ENCODE assay signal across 8 mouse cellular contexts in genomic region chr11:61146645-61147299, GRCm38 (mm10). TPM values are rescaled to one million over a fixed set of nuclear protein-coding genes. Genes with fewer than 3 reads are reported as not detected.
DNase-seq lines count a peak whose midpoint lies in the region; ATAC-seq lines count a peak whose summit lies in the region.

No protein-coding gene starts in this region.

- peaks cover 26% of the 10 kb centered on the region for H3K27me3 ChIP-seq in hindbrain, embryonic 12.5 days
- peaks cover 19% of the 10 kb centered on the region for H3K27me3 ChIP-seq in liver, embryonic 13.5 days
- H3K27me3 ChIP-seq in neural tube, embryonic 13.5 days = peaks cover 14% of the 10 kb centered on the region

- H3K4me3 ChIP-seq in hindbrain, embryonic 12.5 days = peak overlapping the region; percentile 37
- H3K4me3 ChIP-seq in liver, embryonic 13.5 days (replicated peaks) = peak overlapping the region; percentile 37
- H3K4me3 ChIP-seq in neural tube, embryonic 13.5 days = peak overlapping the region; percentile 40

- peak; percentile 47 for DNase-seq in urinary bladder, postnatal 14 days (ENCODE audit: low spot score)
- DNase-seq in urinary bladder, postnatal 10 days (ENCODE audit: low spot score) = no peak
- peak; percentile 79 for DNase-seq in embryo, embryonic 10 days (ENCODE audit: low spot score)
- DNase-seq in liver, embryonic 13.5 days = peak; percentile 52
- DNase-seq in frontal cortex, postnatal 25 days (ENCODE audit: low spot score in 2 of 2) = no peak
- no peak for DNase-seq in right cerebral cortex, postnatal 10 days (ENCODE audit: low spot score in 2 of 2)

- H3K9ac ChIP-seq in hindbrain, embryonic 12.5 days = peak overlapping the region; percentile 44
- H3K9ac ChIP-seq in liver, embryonic 13.5 days = peak overlapping the region; percentile 49; the same call in 1 of the 2 replicates
- peak overlapping the region; percentile 62 for H3K9ac ChIP-seq in neural tube, embryonic 13.5 days

- H3K36me3 ChIP-seq in hindbrain, embryonic 12.5 days = peaks cover 5% of the 10 kb centered on the region
- H3K36me3 ChIP-seq in liver, embryonic 13.5 days = no peaks in the 10 kb centered on the region
- peaks cover 8% of the 10 kb centered on the region for H3K36me3 ChIP-seq in neural tube, embryonic 13.5 days

- H3K27ac ChIP-seq in hindbrain, embryonic 12.5 days = no peak overlapping the region
- no peak overlapping the region for H3K27ac ChIP-seq in liver, embryonic 13.5 days
- H3K27ac ChIP-seq in neural tube, embryonic 13.5 days (replicated peaks) = no peak overlapping the region

- 10% methylated on average over 20 of the region's 20 CpGs for WGBS in hindbrain, embryonic 12.5 days
- 23% methylated on average over 20 of the region's 20 CpGs for WGBS in liver, embryonic 13.5 days (ENCODE audit: insufficient replicate concordance)
- 16% methylated on average over 20 of the region's 20 CpGs for WGBS in neural tube, embryonic 13.5 days

- ATAC-seq in hindbrain, embryonic 12.5 days (ENCODE audit: low FRiP score) = no peak
- 0 out of 2 replicates have a peak, but pooled peaks have one; percentile 26 for ATAC-seq in liver, embryonic 13.5 days (ENCODE audit: low read depth)
- peak; percentile 55; the same call in 1 of the 2 replicates for ATAC-seq in neural tube, embryonic 13.5 days (ENCODE audit: low read depth)

- peak overlapping the region; percentile 66 for H3K4me2 ChIP-seq in hindbrain, embryonic 12.5 days (replicated peaks)
- H3K4me2 ChIP-seq in liver, embryonic 13.5 days = peak overlapping the region; percentile 63
- H3K4me2 ChIP-seq in neural tube, embryonic 13.5 days = peak overlapping the region; percentile 71

- H3K9me3 ChIP-seq in hindbrain, embryonic 12.5 days (replicated peaks) = no peaks in the 10 kb centered on the region
- H3K9me3 ChIP-seq in liver, embryonic 13.5 days (replicated peaks) = no peaks in the 10 kb centered on the region
- H3K9me3 ChIP-seq in neural tube, embryonic 13.5 days = no peaks in the 10 kb centered on the region

- H3K4me1 ChIP-seq in hindbrain, embryonic 12.5 days = peaks cover 7% of the 10 kb centered on the region; the same call in 1 of the 2 replicates
- peaks cover 30% of the 10 kb centered on the region for H3K4me1 ChIP-seq in liver, embryonic 13.5 days (replicated peaks)
- peaks cover 13% of the 10 kb centered on the region for H3K4me1 ChIP-seq in neural tube, embryonic 13.5 days (replicated peaks)

RNA-seq across cellular contexts. Expression of gene Tnfrsf13b, which starts 20.2 kb away (rescaled TPM):
- 1.1 and 1.5 TPM in 2 replicates for polyA plus RNA-seq in hindbrain, embryonic 12.5 days (2016; fragmentation: Nextera tagmentation; extraction: Ambion mirVana)
- 2.9 and 3.3 TPM in 2 replicates for polyA plus RNA-seq in liver, embryonic 13.5 days (2015; fragmentation: Nextera tagmentation; extraction: Ambion mirVana)
- 1.5 and 1.8 TPM in 2 replicates for polyA plus RNA-seq in neural tube, embryonic 13.5 days (2015; fragmentation: Nextera tagmentation; extraction: Ambion mirVana)

RNA-seq across cellular contexts. Expression of gene Usp22, which starts 28.1 kb away (rescaled TPM):
- 344 and 354 TPM in 2 replicates for polyA plus RNA-seq in hindbrain, embryonic 12.5 days (2016; fragmentation: Nextera tagmentation; extraction: Ambion mirVana)
- 14.7 and 15.9 TPM in 2 replicates for polyA plus RNA-seq in liver, embryonic 13.5 days (2015; fragmentation: Nextera tagmentation; extraction: Ambion mirVana)
- 362 and 373 TPM in 2 replicates for polyA plus RNA-seq in neural tube, embryonic 13.5 days (2015; fragmentation: Nextera tagmentation; extraction: Ambion mirVana)

Comparison
In these comparisons a context has a peak if more than half of its experiments do, and no peak if none do; other contexts are left out.
1. DNase-seq: peak in urinary bladder, postnatal 14 days (single experiment), embryo, embryonic 10 days (single experiment) and liver, embryonic 13.5 days (single experiment); none in urinary bladder, postnatal 10 days (single experiment), frontal cortex, postnatal 25 days (0 of 2) and right cerebral cortex, postnatal 10 days (0 of 2).
2. RNA of gene Usp22, which starts 28.1 kb away (polyA plus RNA-seq): 362 to 373 TPM in neural tube, embryonic 13.5 days and 344 to 354 TPM in hindbrain, embryonic 12.5 days; 14.7 to 15.9 TPM in liver, embryonic 13.5 days; every median in the first group is over 10 times any median in the second.
3. Peak in every context shown above with its lines, with median percentiles within 50 percentile points of each other: H3K4me2 ChIP-seq, H3K4me3 ChIP-seq and H3K9ac ChIP-seq.